ENCODE assay signal across 9 mouse cellular contexts in the genomic region with DNA sequence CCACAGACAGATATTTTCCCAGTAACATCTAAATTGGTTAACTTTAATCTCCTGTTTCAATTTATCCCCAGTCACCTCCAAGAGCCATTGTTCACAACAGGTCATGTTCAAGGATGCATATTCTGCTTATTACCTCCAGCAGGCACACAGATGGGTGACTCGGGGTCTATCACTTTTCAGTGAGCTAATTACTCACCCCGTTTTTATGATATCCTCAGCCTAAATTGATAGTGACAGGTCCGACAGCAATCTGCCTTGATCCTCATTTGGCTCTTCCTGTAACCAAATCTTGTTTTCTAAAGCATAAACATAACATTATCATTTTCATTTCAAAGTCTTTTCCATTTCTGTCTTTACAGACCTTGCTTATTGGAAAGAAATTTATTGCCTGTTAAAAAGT.
"Had no signal": no experiment of that assay in that cellular context is flagged by ENCODE, and none has a peak within 500 bp of the region (broad histone marks: within the 10 kb centered on the region; RNA-seq: fewer than 3 reads in every experiment).

No protein-coding gene starts in this region.

- DNase-seq: kidney, adult 2 months; kidney, postnatal 25 days; layer of hippocampus, adult 9-11 months; liver; lung, adult 18-20 months; lung, postnatal 10 days; lung, postnatal 36 days; thymus, adult 18-20 months; thymus, postnatal 36 days had no signal
